Mouse (Mus musculus): ENCODE results near the gene Setx.

DNA sequence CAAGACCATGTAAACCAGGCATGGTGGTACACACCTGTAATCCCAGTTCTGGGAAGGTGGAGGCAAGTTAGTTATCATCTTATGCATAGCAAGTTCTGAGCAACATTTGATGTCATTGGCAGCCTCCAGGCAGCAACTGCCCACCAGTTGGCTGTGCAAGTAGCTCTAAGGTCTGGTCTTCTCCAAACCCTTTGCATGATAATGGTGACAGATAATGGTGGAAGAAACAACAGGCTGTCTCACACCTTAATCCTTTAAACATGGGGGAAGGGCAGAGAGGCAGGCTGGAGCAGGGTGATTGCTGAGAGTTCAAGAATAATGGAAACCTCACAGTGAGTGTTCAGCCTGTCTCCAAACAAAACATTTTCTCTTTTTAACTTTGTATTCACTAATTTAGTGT, 3.0 kb upstream of the Setx start:
- TF ChIP-seq CTCF (IDR thresholded peaks at IDR 0.05; ENCODE audit: low read depth, low read length) (no peak), POLR2A (IDR thresholded peaks at IDR 0.05; ENCODE audit: extremely low read depth, insufficient read depth, low read length) (no peak)

All from liver, adult 2 months (tissue).